Mouse (Mus musculus): ENCODE results near the gene Lta.

Lta gene

GRCm38 (mm10) chr17:35175968-35176367 is 29.2 kb downstream of the Lta start, which contains the start of gene Aif1:
TSS of gene Aif1 (minus strand) at chr17:35176068.
- no peak for DNase-seq

- DNase-seq, result no peak
Measured at GRCm38 (mm10) chr17:35175382-35175781, 29.8 kb downstream of the Lta start.

GRCm38 (mm10) chr17:35174201-35174977 is 30.8 kb downstream of the Lta start:
- DNase-seq, result no peak

- no peak for DNase-seq
Measured at GRCm38 (mm10) chr17:35173329-35173728, 31.8 kb downstream of the Lta start.

GRCm38 (mm10) chr17:35172445-35173234 is 32.5 kb downstream of the Lta start:
- no peak for DNase-seq

- no peak for DNase-seq
Measured at GRCm38 (mm10) chr17:35168541-35169207, 36.5 kb downstream of the Lta start.

- DNase-seq, result no peak
Measured at GRCm38 (mm10) chr17:35167794-35168193, 37.4 kb downstream of the Lta start.

GRCm38 (mm10) chr17:35166352-35167035 is 38.7 kb downstream of the Lta start:
- DNase-seq, result peak; percentile 73

GRCm38 (mm10) chr17:35165451-35166155 is 39.5 kb downstream of the Lta start:
- DNase-seq, result no peak

- DNase-seq, result peak; percentile 99
Measured at GRCm38 (mm10) chr17:35164568-35165450, 40.3 kb downstream of the Lta start, which contains the start of gene Prrc2a. TSS of gene Prrc2a (minus strand) at chr17:35164897.

GRCm38 (mm10) chr17:35164218-35164567 is 41.0 kb downstream of the Lta start:
- DNase-seq, result peak; percentile 40

GRCm38 (mm10) chr17:35163326-35164081 is 41.6 kb downstream of the Lta start:
- no peak for DNase-seq

- DNase-seq, result peak; percentile 53
Measured at GRCm38 (mm10) chr17:35162730-35163129, 42.4 kb downstream of the Lta start.

- no peak for DNase-seq
Measured at GRCm38 (mm10) chr17:35162121-35162520, 43.0 kb downstream of the Lta start.

GRCm38 (mm10) chr17:35161421-35161820 is 43.7 kb downstream of the Lta start:
- no peak for DNase-seq

- DNase-seq, result no peak
Measured at GRCm38 (mm10) chr17:35159638-35160037, 45.5 kb downstream of the Lta start.

GRCm38 (mm10) chr17:35158850-35159593 is 46.1 kb downstream of the Lta start:
- DNase-seq, result no peak

- no peak for DNase-seq
Measured at GRCm38 (mm10) chr17:35157661-35158175, 47.4 kb downstream of the Lta start.

- DNase-seq, result no peak
Measured at GRCm38 (mm10) chr17:35157254-35157653, 47.9 kb downstream of the Lta start.

Measured in kidney, adult 11 months (tissue).